Mouse (Mus musculus) left cerebral cortex, adult 18-20 months (tissue): ENCODE data around the gene Fam206a. TPM values are rescaled to one million over a fixed set of nuclear protein-coding genes. Genes with fewer than 3 reads are reported as not detected.

Experiments used
- DNase-seq, 2 experiments: peaks; one replicate each; pipeline ENCODE4 v3.0.0; 2021 to 2022; ENCODE audit warnings: low spot score in 2 of 2, mixed read lengths in 1 of 2
- long read RNA-seq, 2 experiments: library from polyadenylated mRNA; stranded (forward); transcript quantifications; one replicate each; pipeline ENCODE4 v2.0.0; 2021
- total RNA-seq, 2 experiments: library from RNA; stranded (reverse); gene quantifications; 2 replicates each; pipeline ENCODE4 v1.2.3; 2021

Fam206a gene
- 10 to 100 TPM; 17.0 to 17.4 TPM for total RNA-seq
- long read RNA-seq, experiment 1, full-length matches to known transcripts = 11 of 18 reads
- long read RNA-seq, experiment 1, partial matches to known transcripts = 3 of 18 reads
- long read RNA-seq, experiment 1, other reads (novel, unspliced or antisense) = 4 of 18 reads
- long read RNA-seq, experiment 2, full-length matches to known transcripts = 5 of 7 reads
- long read RNA-seq, experiment 2, partial matches to known transcripts = 1 of 7 reads
- long read RNA-seq, experiment 2, other reads (novel, unspliced or antisense) = 1 of 7 reads

GRCm38 (mm10) chr4:56801907-56802668 lies at the start of gene Fam206a, which contains the start of gene Elp1:
Gene Fam206a (plus strand): TSS chr4:56802345.
Gene Elp1 (minus strand): TSS chr4:56802331.
- DNase-seq = peak; percentile 97

DNA sequence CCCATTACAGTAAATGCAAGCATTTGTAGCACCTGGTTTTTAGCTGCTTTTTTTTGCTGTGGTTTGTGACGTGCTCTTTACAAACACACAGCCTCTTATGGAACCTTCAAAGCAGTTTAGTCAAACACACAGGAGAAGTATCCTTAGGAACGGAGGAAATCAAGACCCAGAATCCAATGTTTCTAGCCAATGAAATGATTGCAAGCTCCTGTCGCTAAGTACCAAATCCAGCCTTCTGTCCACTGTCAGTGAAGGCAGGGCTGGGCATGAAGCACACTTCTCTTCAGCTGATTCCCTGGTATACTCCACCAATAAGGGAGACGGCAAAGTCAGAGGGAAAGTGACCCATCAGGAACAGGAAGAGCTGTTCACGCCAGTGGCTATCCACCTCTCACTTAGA lies 46.1 kb upstream of the Fam206a start:
- no peak for DNase-seq

DNA sequence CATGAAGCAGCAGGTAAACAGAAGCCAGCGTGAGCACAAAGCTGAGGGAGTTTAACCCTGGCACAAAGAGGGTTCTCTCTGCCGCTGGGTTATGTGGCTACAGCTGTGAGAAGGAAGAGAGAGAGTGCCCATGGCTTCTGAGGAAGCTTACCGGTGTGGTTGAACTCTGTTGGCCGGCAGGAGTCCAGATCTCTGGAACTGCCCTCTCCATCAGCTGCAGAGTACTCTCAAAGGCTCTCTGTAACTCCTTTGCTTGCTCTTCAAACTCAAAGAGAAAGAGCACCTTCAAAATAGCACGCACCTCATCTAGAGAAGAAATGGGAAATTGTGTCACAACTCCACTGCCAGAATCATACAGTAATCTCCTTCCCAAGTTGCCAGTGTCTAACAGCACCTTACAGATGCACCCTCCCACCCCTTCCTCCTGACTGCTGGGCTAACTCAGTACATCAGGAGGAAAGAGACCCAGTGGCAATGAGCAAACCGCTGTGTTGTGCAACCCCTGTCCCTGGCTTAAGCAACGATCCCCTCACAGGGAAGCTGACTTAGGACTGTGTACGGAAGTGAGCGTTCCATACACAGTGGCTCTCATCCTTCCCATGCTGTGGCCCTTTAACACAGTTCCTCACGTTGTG lies 45.1 kb upstream of the Fam206a start:
- no peak for DNase-seq

GRCm38 (mm10) chr4:56757693-56758092 lies 44.5 kb upstream of the Fam206a start:
- DNase-seq = no peak

DNA sequence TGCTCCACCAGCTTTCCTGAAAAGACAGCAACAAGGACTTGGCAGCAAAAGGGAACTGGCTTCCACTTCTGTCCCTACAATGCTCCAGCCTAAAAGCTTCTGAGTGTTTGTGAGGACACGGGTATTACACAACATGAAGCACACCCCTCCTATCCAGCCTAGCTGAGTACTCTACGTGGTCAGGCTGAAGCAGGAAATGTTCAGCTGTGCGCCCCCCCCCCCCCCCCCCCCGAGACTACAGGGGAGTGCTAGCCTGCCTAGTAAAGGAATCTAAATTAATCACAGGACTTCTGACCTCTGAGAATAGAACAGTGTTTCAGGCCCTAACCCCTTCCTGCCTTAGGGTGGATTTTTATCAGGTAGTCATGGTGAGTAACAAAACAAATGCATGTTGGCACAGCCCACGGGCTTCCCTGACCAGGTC lies 34.3 kb upstream of the Fam206a start:
- peak in 1 of 2 experiments; percentile 19 for DNase-seq

GRCm38 (mm10) chr4:56768913-56769312 lies 33.2 kb upstream of the Fam206a start:
- DNase-seq = no peak

DNA sequence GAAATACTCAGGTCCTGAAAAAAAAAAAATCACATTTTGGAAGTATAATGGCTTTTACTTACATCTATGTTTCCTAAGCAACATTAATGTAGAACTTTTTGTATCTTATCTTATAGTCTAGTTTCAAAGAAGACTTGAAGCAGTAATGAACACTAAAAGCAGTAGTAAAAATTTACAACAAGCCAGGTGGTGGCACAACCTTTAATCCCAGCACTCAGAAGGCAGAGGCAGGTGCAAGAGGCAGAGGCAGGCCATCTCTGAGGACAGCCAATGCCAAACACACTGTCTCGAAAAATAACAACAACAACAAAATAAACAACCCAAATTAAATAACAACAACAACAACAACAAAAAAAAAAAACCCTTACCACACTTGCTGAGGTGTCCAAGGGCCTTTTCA lies 31.1 kb upstream of the Fam206a start:
- DNase-seq = no peak

DNA sequence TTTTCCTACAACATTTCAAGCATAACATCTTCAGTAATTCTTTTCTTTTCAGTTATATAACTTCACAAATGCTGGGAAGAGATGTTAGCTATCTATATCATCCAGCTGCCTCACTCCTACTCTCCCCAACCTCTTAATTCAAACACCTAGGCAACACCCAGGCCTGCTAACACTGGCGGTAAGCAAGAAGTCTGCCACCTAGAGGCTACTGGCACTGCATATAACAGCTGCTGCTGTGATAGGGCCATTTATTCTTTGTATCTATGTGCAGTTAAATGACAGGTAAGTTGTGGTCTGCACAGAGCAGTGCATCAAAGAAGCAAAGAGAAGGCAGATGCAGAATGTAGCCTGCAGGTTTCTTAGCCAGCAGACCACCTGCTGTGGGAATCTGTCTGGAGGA lies 10.8 kb upstream of the Fam206a start:
- DNase-seq = no peak

DNA sequence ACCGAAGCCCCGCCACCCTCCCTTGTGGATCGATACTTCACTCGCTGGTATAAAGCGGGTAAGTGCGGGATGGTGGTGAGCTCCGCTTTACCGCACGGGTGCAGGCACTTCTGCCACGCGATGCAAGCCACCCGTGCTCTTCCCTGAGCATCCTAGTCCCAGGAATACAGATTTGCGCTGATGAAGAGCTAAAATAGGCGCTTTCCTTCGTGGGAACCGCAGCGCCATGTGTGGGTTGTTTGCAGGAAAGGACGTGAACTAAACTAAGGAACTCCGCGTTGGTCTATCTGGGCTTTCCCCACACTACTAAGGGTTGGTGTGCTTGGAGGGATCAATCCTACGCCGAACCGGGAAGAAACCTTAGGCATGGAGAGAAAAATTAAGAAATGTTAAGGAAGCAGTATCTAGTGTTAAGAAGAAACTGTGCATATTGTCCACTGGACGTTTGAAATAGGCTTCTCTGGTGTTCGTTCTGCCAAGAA lies 565 bp downstream of the Fam206a start:
- DNase-seq = peak in 1 of 2 experiments; percentile 10

GRCm38 (mm10) chr4:56809050-56809449 lies 6.9 kb downstream of the Fam206a start:
- no peak for DNase-seq

- DNase-seq = no peak
Observed at GRCm38 (mm10) chr4:56811642-56812041, 9.5 kb downstream of the Fam206a start.

GRCm38 (mm10) chr4:56812096-56812495 lies 10.0 kb downstream of the Fam206a start:
- DNase-seq = no peak

DNA sequence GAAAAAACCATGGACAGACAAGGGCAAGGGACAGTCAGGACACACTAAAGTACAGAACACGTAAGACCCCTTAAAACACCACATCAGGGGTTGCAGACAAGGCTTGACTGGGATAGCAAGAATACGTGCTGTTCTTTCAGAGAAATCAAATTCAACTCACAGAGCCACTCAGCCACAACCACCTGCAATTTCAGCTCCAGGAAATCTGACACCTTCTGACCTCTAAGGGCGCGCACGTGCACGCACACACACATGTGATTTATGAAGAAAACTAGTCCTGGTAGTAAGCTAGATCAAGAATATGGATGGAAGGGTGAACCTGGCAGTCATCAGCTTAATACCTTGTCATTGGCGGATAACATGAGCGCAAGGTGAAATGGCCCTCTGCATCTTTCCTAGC lies 13.0 kb downstream of the Fam206a start:
- no peak for DNase-seq

GRCm38 (mm10) chr4:56820017-56820550 lies 17.9 kb downstream of the Fam206a start:
- no peak for DNase-seq

GRCm38 (mm10) chr4:56824231-56824630 lies 22.1 kb downstream of the Fam206a start:
- DNase-seq = no peak

DNA sequence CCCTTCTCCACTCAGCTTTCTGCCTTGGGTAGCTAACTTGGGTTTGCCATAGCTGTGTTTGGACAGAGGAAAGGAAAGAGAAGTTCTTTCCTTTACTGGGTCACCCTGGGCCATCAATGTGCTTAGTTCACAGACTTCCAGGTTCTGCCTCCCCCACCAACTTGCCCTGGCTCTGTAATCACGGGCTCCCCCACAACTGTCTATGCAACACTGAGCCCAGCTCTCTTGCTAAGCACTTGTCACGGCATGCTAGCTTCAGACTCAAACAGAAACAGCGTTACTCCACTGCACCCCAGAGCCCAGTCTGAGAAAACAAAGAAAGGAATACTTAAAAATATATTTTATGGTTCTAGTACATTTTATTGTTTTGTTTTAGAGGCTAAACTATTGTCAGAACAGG lies 26.8 kb downstream of the Fam206a start:
- DNase-seq = no peak

- no peak for DNase-seq
Observed at GRCm38 (mm10) chr4:56829511-56829921, 27.4 kb downstream of the Fam206a start.

- no peak for DNase-seq
Observed at GRCm38 (mm10) chr4:56831013-56831609, 29.0 kb downstream of the Fam206a start.

DNA sequence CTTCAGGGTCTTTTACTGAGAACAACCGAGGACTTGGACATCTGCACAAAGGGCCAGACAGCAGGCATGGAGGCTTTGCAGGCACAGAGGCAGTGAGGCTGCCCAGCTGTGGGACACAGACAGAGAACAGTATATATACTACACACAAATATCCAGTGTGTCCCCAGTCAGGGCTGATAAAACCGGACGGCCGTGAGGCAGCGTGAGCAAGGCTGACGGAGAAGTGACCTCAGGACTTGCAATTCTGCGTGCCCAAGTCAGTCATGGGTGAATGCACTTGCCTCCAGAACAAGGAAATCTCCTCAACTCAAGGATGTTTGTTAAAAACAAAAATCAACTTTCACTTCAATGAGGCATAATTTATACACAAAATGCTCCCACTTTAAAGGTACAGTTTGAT lies 29.9 kb downstream of the Fam206a start:
- no peak for DNase-seq

DNA sequence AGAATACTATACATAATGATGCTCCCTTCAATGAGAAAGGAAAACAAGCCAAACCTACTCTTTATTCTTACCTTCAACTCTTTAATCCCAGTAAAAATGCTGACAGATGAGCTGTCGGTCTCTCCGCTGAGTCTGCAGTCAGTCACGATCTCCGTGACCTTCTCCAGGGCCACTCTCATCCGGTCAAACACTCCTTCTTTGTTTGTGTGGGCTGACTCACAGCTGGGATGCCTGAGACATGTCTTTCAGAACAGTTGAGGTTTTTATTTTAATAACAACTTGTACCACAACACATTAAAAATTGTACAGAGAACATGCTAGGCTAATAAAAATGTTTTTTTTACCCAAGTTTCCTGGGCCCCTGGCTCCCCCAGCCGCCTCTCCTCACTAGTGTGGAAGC lies 35.5 kb downstream of the Fam206a start:
- no peak for DNase-seq

DNA sequence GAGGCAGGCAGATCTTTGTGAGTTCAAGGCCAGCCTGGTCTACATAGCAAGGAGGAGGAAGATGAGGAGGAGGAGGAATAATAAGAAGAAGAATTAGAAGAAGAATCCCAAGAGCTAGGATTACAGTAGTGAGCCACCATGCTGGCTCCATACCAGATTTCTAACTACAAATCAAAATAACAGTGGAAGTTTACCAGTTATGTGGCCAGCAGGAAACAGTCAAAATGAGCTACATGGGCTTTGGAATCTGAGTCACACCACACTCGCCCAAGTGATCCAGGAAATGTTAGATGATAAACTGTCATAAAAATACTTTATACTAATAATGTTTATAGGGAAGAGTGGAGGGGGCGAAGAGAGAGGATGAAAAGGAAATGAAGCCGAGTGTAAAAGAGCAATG lies 38.2 kb downstream of the Fam206a start:
- no peak for DNase-seq
